Mouse (Mus musculus) macrophage (primary cell): ENCODE measurements around the gene Slc23a2. TPM values are rescaled to one million over a fixed set of nuclear protein-coding genes. Genes with fewer than 3 reads are reported as not detected.

Source experiments
- H3K27ac ChIP-seq: fragments of 350-480 bp; formaldehyde crosslinking; 2 replicates; pipeline ENCODE4 v1.9.0; 2021
- H3K36me3 ChIP-seq: fragments of 350-480 bp; formaldehyde crosslinking; 2 replicates; pipeline ENCODE4 v1.9.0; 2021; ENCODE audit errors: inconsistent target
- H3K4me3 ChIP-seq: fragments of 350-480 bp; formaldehyde crosslinking; 2 replicates; pipeline ENCODE4 v1.9.0; 2021; ENCODE audit errors: inconsistent target
- H3K79me2 ChIP-seq: fragments of 350-480 bp; formaldehyde crosslinking; 2 replicates; pipeline ENCODE4 v1.9.0; 2021; ENCODE audit errors: inconsistent target
- WGBS: methylation state at CpG from one replicate; pipeline ENCODE4 v1.1.7; 2026; ENCODE audit warnings: inconsistent platforms; ENCODE audit not compliant: missing documents; 5-methylcytosine and 5-hydroxymethylcytosine counted together
- polyA plus RNA-seq: library from polyadenylated mRNA; stranded (reverse); fragments of 250-400 nt; gene quantifications from 3 replicates; pipeline ENCODE4 v1.2.4, GENCODE M21; 2018; ENCODE audit warnings: inconsistent platforms

Gene Slc23a2
- polyA plus RNA-seq, 1 experiment from 2014 or later: 42.4 TPM

DNA sequence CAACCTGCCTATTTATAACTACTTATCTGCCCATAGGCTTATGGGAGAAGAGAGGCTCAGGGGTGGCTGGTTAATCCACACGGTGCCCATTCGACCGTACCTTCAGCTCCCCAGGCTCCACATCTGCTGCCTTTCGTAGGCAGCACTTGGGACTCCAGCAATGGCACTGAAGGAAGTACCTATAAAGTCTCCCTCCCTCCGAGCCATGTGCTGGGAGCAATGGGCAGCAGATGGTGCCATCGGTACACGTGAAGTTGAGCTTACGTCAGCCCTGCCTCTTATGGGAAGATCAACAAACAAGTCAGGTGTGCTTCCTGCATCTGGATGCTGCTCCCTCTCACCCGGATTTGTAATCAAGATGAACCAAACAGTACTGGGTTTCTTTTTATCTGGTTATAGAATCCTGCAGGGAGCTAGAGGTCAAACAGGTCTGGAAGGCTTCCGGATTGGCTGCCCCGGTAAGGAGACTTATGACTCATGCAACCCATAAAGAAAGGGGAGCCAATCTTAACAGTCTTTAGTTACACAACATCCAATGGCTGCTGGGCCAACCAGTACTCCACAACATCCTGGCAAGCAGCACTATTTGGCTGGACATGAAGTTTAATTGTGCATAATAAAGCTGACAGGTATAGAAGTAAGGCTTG lies 80.6 kb downstream of the Slc23a2 start:
- no peak overlapping the region for H3K27ac ChIP-seq
- no peaks in the 10 kb centered on the region for H3K79me2 ChIP-seq
- no peak overlapping the region for H3K4me3 ChIP-seq
- WGBS: 86% methylated on average over 11 of the region's 11 CpGs
- H3K36me3 ChIP-seq: peaks cover 88% of the 10 kb centered on the region

DNA sequence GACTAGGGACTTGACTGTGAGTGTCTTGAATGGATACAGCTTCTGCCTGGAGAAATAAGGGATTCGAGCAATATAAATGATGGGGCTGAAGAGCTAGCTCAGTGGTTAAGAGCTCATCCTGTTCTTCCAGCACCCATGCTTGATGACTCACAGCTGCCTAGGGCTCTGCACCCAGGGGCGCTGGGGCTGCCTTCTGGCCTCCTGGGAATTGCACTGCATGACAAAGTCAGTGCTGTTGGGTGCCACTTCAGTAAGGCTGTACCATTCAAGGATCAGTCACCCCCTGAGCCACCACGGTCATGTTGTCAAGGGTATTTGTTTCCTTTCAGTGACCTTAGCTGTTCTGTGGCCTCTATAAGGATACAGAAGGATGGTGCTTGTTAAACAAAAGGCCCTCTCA lies 81.1 kb downstream of the Slc23a2 start:
- Histone ChIP-seq H3K27ac (no peak overlapping the region), H3K36me3 (peaks cover 88% of the 10 kb centered on the region), H3K4me3 (no peak overlapping the region), H3K79me2 (no peaks in the 10 kb centered on the region)
- WGBS: 89% methylated on average over 3 of the region's 3 CpGs

DNA sequence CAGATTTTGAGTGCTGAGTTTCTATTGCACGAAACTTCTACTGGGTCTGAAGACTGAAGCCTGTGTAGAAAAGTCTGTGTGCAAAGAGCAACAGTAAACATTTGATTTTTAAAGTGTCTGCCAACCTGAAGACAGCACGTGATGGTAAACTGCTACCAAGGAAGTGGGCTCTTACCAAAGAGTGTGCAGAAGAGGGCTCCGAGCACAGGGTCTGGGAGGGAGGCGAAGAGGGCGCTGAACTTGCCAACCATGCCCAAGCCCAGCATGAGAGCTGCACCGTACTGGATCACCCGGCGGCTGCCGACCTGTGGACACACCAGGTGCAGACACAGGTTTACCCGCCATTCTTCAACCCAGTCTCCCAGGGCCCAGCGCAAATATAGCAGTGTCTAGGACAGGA lies 83.0 kb downstream of the Slc23a2 start:
- H3K4me3 ChIP-seq: no peak overlapping the region
- no peaks in the 10 kb centered on the region for H3K79me2 ChIP-seq
- WGBS: 97% methylated on average over 9 of the region's 11 CpGs
- H3K27ac ChIP-seq: no peak overlapping the region
- peaks cover 93% of the 10 kb centered on the region for H3K36me3 ChIP-seq

DNA sequence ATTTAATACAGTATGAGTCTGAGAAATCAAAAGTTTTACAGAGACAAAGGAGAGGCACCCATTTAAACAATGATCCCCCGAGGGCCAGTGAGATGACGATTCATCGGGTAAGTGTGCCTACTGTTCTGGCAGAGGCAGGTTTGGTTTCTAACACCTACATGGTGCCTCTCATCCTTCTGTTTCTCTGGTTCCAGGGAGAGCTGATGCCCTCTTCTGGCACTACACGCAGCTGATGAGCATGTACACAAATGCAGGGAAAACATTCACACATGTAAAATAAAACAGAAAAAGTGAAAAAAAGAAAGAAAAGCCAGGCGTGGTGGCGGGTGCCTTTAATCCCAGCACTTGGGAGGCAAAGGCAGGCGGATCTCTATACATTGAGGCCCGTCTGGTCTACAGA lies 85.0 kb downstream of the Slc23a2 start:
- peaks cover 92% of the 10 kb centered on the region for H3K36me3 ChIP-seq
- WGBS: 87% methylated on average over 8 of the region's 8 CpGs

DNA sequence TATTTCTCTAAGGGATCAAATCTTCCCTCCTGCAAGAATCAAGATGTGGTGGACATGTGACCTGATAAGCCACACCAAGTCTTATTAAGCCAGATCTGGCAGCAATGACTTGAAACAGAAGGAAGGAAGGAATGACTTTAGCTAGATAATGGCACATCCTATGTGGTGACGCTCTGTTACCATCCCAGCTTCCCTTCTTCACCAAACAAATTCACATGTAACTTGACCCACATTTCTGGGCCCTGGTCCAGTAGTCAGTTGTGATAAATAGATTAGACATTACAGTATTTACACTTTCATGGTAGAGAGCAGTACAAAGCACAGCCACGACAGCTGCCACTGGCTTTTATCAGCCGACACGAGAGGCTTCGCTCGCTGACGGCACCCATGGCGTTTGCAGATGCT lies 89.6 kb downstream of the Slc23a2 start:
- H3K27ac ChIP-seq: no peak overlapping the region
- no peak overlapping the region for H3K4me3 ChIP-seq
- WGBS: 89% methylated on average over 8 of the region's 8 CpGs
- H3K36me3 ChIP-seq: peaks cover 68% of the 10 kb centered on the region
- H3K79me2 ChIP-seq: no peaks in the 10 kb centered on the region

More for the DNA sequence above, 85.0 kb downstream of the Slc23a2 start:
- H3K4me3 ChIP-seq: no peak overlapping the region
- H3K27ac ChIP-seq: no peak overlapping the region
- no peaks in the 10 kb centered on the region for H3K79me2 ChIP-seq

DNA sequence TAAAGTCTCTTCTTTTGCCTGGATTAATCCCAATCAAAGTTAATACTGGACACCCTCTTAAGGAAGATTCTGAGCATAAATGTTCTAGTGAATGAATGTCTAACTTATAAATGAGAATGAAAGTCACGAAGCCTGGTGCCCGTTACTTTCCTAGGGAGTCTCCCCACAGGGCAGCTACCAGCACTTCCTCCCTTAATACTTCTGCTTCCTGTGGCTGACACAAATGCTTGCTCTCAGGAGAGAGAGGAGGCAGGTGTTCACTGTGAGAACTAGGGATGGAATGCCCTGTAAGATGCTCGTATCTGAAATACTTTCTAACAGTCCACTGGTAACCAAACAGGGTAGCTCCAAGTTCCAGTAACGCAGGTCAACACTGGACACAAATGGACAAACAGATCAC lies 91.1 kb downstream of the Slc23a2 start:
- H3K79me2 ChIP-seq: no peaks in the 10 kb centered on the region
- H3K4me3 ChIP-seq: no peak overlapping the region
- WGBS: 30% methylated on average over 4 of the region's 4 CpGs
- H3K36me3 ChIP-seq: peaks cover 52% of the 10 kb centered on the region
- H3K27ac ChIP-seq: no peak overlapping the region

DNA sequence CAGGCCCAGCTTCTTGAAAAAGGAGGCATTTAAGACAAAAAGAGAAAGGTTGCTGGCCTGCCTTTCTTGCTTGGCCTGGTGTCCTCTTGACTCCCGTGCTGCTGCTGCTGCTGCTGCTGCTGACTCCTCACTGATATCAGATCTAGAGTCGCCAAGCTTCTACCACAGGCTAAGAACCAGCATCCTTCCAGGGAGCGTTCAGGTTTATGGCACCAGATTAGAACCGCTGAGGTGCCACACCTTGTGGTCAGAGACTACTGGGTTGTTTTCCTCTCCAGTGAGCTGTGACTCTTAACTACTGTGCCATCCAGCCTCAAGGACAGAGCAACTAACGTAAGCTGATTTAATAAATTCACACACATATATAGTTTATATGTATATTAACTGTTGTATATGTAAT lies 93.1 kb downstream of the Slc23a2 start:
- no peaks in the 10 kb centered on the region for H3K79me2 ChIP-seq
- 57% methylated on average over 5 of the region's 5 CpGs for WGBS
- no peak overlapping the region for H3K27ac ChIP-seq
- H3K4me3 ChIP-seq: no peak overlapping the region
- peaks cover 32% of the 10 kb centered on the region for H3K36me3 ChIP-seq

DNA sequence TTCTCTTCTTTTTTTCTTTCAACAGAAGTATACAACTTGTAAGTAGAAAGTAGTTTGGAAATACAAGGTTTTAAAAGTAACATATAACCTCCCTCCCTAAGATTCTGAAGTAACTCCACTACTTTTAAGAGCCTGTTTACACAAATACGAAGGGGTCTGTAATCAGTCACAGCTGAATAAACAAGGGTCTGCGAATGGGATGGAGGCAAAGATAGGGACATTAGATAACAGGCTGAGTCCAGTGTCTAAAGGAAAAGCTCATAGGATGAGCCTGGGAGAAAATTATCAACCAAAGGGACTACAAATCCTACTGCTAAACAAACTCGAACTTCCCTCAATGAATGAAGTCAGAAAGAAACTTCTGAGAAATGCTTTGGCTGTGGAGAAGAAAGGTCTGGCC lies 95.0 kb downstream of the Slc23a2 start:
- 88% methylated on average over 3 of the region's 3 CpGs for WGBS
- Histone ChIP-seq H3K27ac (no peak overlapping the region), H3K36me3 (0 out of 2 replicates have a peak, but pooled peaks cover 14% of the 10 kb centered on the region), H3K79me2 (no peaks in the 10 kb centered on the region), H3K4me3 (no peak overlapping the region)

DNA sequence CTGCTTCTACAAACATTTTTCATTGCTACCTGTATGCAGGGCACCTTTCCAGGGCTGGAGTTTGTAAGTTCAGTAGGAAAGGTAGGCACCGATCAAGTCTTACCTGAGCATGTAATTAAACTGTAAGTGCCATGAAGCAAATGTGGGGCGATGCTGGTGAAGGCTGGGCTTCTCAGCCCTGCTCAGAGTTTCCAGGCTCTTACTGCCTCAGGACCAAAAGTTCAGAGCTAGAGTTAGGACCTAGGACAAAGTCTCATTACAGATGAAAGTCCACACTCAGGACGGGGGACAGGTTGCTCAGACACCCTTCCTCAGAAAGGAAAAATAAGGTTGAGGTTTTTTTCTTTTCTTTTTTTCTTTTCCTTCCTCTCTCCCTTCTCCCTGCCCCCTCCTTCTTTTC lies 95.4 kb downstream of the Slc23a2 start:
- WGBS: 98% methylated on average over 3 of the region's 3 CpGs
- H3K27ac ChIP-seq: no peak overlapping the region
- no peak overlapping the region for H3K4me3 ChIP-seq
- 0 out of 2 replicates have a peak, but pooled peaks cover 10% of the 10 kb centered on the region for H3K36me3 ChIP-seq
- H3K79me2 ChIP-seq: no peaks in the 10 kb centered on the region

DNA sequence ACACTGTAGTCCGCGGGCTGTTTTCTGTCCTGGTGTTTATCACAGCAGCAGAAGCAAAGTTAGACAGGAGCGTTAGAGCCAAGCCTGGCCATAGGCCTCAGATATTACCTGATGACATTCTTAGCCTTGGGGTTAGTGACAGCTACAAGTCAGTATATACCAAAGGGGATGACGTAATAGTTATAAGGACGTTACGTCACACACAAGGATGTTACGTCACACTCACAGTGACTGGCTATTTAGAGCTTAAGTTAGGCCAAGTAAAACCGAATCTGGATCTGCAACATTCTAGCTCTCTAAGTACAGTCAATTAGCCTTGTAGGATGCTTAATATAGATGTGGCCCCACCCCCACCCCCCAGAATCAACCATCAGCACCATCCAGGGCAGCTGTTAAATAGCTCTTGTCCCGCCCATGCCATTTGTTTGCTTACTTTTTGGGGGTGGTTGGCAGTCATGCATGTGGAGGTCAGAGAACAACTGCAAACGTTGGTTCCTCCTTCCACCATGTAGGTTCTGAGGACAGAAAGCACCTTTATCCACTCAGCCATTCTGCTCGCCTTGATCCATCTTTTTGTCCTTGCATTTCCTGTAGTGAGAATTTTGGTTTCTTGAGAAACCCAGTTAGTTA lies 96.7 kb downstream of the Slc23a2 start:
- Histone ChIP-seq H3K36me3 (0 out of 2 replicates have a peak, but pooled peaks cover 5% of the 10 kb centered on the region), H3K79me2 (no peaks in the 10 kb centered on the region), H3K27ac (no peak overlapping the region), H3K4me3 (no peak overlapping the region)
- 69% methylated on average over 11 of the region's 11 CpGs for WGBS

DNA sequence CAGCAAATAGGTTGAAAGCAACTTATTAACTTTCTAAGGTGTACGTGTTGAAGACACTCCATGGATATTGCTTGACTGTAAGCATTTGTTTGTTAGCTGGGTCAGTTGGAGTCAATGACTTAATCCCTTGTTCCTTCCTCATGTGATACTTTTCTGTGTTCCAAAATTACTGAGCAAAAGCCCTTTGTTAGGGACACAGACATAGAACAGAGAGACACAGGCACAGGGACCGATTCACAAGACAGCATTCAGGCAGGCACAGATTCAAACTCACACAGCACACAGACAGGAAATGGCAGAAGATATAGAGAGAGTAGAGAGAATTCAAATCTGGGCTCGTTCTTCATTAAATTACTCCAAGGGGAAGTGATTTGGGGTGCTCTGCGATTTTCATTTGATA lies 97.5 kb downstream of the Slc23a2 start:
- 84% methylated on average over 4 of the region's 4 CpGs for WGBS
- Histone ChIP-seq H3K27ac (no peak overlapping the region), H3K79me2 (no peaks in the 10 kb centered on the region), H3K4me3 (no peak overlapping the region), H3K36me3 (no peaks in the 10 kb centered on the region)

DNA sequence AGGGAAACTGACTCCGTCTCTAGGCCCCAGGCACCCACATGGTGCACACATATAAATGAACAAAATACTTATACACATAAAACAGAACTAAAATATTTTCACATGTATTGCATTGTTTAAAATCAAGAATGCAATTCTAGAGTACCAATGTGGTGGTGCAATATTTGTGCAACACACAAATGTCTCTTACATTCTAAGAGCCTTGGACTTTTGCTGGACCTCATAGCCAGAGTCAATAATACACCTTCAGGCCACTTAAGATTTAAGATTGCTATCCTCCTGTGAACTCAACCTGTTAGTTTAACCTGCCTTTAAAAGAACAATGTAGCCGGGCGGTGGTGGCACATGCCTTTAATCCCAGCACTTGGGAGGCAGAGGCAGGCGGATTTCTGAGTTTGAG lies 98.2 kb downstream of the Slc23a2 start:
- 95% methylated on average over 3 of the region's 4 CpGs for WGBS
- Histone ChIP-seq H3K27ac (no peak overlapping the region), H3K36me3 (no peaks in the 10 kb centered on the region), H3K79me2 (no peaks in the 10 kb centered on the region), H3K4me3 (no peak overlapping the region)

DNA sequence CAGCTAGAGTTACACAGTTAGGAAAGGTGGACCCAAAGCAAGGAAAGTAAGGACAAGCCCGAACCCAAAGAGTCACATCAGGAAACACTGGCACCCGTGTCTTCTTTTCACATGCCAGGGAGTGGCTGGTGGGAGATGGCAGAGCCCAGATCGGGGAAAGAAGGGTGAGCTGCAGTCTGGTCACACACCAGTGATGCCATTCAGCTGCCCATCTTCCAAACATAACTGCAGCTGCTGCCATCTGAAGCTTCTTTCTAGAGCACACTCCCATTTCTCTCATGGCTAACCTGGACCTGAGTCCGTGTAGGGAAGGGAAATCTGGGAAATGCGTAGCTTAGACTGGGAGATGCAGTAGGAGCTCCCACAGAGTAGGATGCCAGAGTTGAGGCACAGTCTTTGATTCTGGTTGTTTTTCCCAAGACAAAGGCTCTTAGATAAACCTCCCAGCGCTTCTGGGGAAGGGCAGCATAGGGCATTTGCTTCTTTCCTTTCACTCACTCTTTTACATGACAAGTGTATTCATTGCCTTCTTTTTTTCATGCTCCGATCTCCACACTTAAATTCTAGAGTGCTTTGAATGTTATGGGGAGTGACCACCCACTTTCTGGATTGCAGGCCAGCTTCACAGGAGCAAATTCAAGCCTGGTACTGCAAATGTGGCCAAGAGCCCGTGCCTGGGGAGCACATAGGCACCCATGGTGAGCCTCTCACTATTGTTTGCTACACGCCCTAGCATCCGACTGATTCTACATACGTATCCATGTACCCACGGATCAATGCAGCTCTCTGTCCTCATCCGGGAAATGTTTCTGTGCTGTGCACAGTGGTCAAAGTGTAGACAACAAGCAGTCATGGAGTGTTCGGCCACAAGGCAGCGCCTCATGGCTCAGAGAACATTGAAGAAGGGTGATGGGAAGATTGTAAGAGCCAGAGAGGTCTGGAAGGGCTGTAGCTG lies 100.3 kb downstream of the Slc23a2 start:
- Histone ChIP-seq H3K79me2 (no peaks in the 10 kb centered on the region), H3K36me3 (no peaks in the 10 kb centered on the region), H3K27ac (no peak overlapping the region), H3K4me3 (no peak overlapping the region)
- WGBS: 92% methylated on average over 15 of the region's 15 CpGs

DNA sequence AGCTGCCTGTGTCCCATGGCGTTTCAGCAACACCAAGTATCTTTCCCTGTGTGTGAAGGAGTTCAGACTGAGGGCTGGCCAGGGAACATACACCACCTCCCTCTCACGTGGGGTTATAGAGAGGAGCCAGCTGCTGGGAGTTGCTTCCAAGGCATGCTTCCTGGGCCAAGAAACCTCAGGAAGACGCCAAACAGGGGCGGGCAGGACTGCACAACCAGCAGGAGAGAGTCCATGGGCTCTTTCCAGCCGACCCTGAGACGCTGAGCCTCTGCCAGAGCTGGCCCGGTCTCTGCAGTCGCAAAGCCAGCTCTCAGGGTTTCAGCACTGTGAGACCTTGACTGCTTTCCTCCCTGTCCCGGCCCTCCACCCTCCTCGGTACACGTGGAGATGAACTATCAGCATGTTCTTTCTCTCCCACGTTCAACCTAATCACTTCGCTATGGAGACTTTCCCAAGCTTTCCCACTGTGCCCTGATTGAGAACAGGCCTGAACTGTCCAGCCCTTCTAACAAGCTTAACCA lies 101.7 kb downstream of the Slc23a2 start:
- Histone ChIP-seq H3K79me2 (no peaks in the 10 kb centered on the region), H3K4me3 (no peak overlapping the region), H3K27ac (no peak overlapping the region), H3K36me3 (no peaks in the 10 kb centered on the region)
- WGBS: 91% methylated on average over 13 of the region's 13 CpGs
